Mouse (Mus musculus) ES-Bruce4 (cell line): ENCODE results near the gene Rhod. TPM values are rescaled to one million over a fixed set of nuclear protein-coding genes. Genes with fewer than 3 reads are reported as not detected.
A peak's percentile ranks its signal among the peaks of the same experiment; 100 is the strongest.
"Not testable (repeated sequence)": the region's sequence is repeated elsewhere in the genome, so short reads cannot be mapped to it uniquely, and the experiment has no call there.

ENCODE experiments used
- H3K27ac ChIP-seq: 2 replicates; pipeline ENCODE4 v1.5.1; 2012; ENCODE audit warnings: low read length, inconsistent platforms; ENCODE audit not compliant: insufficient read depth
- H3K27me3 ChIP-seq: 2 replicates; pipeline ENCODE4 v1.6.1; 2012; ENCODE audit warnings: mild to moderate bottlenecking, low read length, inconsistent platforms; ENCODE audit not compliant: control insufficient read depth, poor library complexity, insufficient read depth, severe bottlenecking
- H3K36me3 ChIP-seq: 2 replicates; pipeline ENCODE4 v1.6.1; 2012; ENCODE audit warnings: inconsistent platforms, mild to moderate bottlenecking, low read length, moderate library complexity; ENCODE audit not compliant: control insufficient read depth, poor library complexity, insufficient read depth, severe bottlenecking
- H3K4me1 ChIP-seq: one replicate; pipeline ENCODE4 v1.8.1; 2011; ENCODE audit warnings: low read length; ENCODE audit not compliant: control insufficient read depth, insufficient read depth
- H3K4me3 ChIP-seq: 2 replicates; pipeline ENCODE4 v1.5.1; 2011; ENCODE audit warnings: low read depth, mild to moderate bottlenecking, low read length
- H3K9ac ChIP-seq: 2 replicates; pipeline ENCODE4 v1.6.1; 2012; ENCODE audit warnings: low read depth, mild to moderate bottlenecking, inconsistent platforms; ENCODE audit not compliant: poor library complexity, severe bottlenecking
- H3K9me3 ChIP-seq: replicated peaks from 2 replicates; pipeline ENCODE4 v1.6.1; 2012; ENCODE audit warnings: mild to moderate bottlenecking, low read length, inconsistent platforms; ENCODE audit not compliant: control insufficient read depth, poor library complexity, insufficient read depth, severe bottlenecking
- CTCF ChIP-seq: IDR thresholded peaks from one replicate; pipeline ENCODE4 v1.8.1; 2011; ENCODE audit warnings: low read depth, low read length
- EP300 ChIP-seq: IDR thresholded peaks from 2 replicates; pipeline ENCODE4 v1.6.1; 2011; ENCODE audit warnings: low read depth, low read length; ENCODE audit not compliant: insufficient read depth
- POLR2A ChIP-seq: IDR thresholded peaks from one replicate; pipeline ENCODE4 v1.8.1; 2011; ENCODE audit warnings: low read length; ENCODE audit not compliant: insufficient read depth
- polyA plus RNA-seq: library from polyadenylated mRNA; stranded (reverse); fragments of >200 nt; gene quantifications from 2 replicates; pipeline ENCODE4 v1.2.4, GENCODE M21; 2011; ENCODE audit warnings: low read depth; ENCODE audit not compliant: missing spikeins, insufficient read depth, insufficient read length

The Rhod gene
- polyA plus RNA-seq, 1 experiment: 16.9 TPM

DNA sequence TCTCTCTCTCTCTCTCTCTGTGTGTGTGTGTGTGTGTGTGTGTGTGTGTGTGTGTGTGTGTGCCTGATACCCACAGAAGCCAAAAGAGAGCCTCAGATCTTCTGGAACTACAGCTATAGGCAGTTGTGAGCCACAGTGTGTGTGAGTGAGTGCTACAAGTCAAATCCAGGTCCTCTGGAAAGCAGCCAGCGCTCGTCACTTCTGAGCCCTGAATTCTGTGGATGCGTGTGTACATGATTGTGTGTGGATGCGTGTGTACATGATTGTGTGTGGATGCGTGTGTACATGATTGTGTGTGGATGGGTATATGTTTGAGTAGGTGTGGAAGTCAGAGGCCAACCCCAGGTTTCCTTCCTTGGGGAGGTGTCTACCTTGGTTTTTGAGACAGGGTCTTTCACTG, 34.3 kb upstream of the Rhod start:
- TF ChIP-seq CTCF (no peak), POLR2A (no peak), EP300 (no peak)
- Histone ChIP-seq H3K36me3 (no peaks in the 10 kb centered on the region), H3K27ac (no peak overlapping the region), H3K9me3 (no peaks in the 10 kb centered on the region), H3K4me1 (no peaks in the 10 kb centered on the region), H3K27me3 (0 out of 2 replicates have a peak, but pooled peaks cover 2% of the 10 kb centered on the region), H3K9ac (no peak overlapping the region), H3K4me3 (no peak overlapping the region)

DNA sequence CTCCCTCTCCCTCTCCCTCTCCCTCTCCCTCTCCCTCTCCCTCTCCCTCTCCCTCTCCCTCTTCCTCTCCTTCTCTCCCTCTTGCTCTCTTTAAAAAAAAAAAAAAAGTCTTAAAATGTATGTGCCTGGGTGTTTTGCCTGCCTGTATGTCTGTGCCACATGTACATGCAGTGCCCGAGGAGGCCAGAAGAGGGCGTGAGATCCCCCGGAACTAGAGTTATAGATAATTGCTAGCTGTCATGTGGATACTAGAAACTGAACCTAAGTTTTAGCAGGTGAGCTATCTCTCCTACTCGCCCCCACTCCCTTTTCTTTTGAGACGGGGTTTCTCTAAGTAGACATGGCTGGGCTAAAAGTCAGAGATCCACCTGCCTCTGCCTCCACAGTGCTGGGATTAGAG, 29.1 kb upstream of the Rhod start:
- Histone ChIP-seq H3K27ac (no peak overlapping the region), H3K9ac (no peak overlapping the region), H3K36me3 (no peaks in the 10 kb centered on the region), H3K9me3 (no peaks in the 10 kb centered on the region), H3K4me1 (no peaks in the 10 kb centered on the region), H3K27me3 (no peaks in the 10 kb centered on the region), H3K4me3 (no peak overlapping the region)
- TF ChIP-seq EP300 (no peak), CTCF (peak; percentile 59)

DNA sequence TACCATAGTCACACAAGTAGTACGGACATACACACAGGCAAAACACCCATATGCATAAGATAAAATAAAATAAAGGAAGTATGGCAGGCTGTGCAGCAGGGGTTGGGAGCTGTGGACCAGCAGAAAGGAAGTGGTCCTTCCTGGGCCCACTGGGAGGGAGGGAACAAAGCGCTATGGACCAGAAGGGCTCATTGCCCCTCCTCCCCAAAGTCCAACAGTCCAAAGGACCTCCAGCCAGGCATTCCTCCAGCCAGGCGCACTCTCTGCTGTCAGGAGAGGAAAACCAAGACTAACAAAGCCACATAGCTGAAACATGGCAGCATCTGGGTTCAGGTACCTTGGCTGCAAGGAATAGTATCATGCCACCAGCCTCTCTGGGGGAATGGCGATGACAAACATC, 25.4 kb upstream of the Rhod start:
- H3K4me3 ChIP-seq: no peak overlapping the region
- H3K27ac ChIP-seq: no peak overlapping the region
- no peaks in the 10 kb centered on the region for H3K4me1 ChIP-seq
- no peak overlapping the region for H3K9ac ChIP-seq
- TF ChIP-seq EP300: no peak
- TF ChIP-seq CTCF: no peak
- TF ChIP-seq POLR2A: no peak
- H3K36me3 ChIP-seq: no peaks in the 10 kb centered on the region
- H3K9me3 ChIP-seq: no peaks in the 10 kb centered on the region
- H3K27me3 ChIP-seq: no peaks in the 10 kb centered on the region

DNA sequence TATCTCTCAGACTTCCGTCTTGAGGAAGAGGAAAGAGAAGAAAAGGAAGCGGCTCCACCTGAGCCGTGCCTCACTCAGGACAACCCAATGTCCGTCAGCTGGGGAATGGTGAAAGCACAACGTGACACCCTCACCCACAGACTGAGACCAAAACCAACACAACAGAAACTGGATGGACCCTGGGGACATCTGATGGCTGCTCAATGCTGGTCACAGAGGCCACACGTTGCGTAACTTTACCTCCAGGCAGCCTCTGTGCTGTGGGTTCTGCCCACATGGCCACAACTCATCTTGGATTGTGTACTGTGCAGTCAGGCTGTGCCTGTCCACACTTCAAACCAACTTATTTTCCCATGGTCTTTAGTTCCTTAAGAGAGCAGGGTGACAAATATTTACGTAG, 22.7 kb upstream of the Rhod start:
- TF ChIP-seq CTCF (no peak), EP300 (no peak), POLR2A (no peak)
- Histone ChIP-seq H3K9me3 (no peaks in the 10 kb centered on the region), H3K4me1 (no peaks in the 10 kb centered on the region), H3K4me3 (no peak overlapping the region), H3K27me3 (no peaks in the 10 kb centered on the region), H3K27ac (no peak overlapping the region), H3K9ac (no peak overlapping the region), H3K36me3 (no peaks in the 10 kb centered on the region)

DNA sequence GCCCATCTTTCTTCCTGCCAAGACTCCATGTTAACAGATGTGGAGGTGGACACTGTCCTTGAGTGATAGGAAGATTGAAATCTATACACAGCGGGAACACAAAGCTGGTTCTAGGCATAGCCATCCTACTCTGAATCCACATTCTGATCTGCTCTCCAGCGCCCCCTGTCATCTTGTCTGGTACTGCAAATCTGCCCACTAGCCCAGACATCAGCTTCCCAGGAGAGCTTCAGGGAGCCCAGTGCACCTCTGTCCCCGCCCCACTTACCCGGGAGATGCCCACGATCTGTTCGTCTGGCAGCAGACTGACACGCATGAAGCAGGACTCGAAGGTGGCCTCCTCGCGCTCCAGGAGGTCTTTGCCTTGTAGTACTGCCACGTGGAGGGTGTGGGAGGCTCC, 17.0 kb upstream of the Rhod start:
- no peaks in the 10 kb centered on the region for H3K4me1 ChIP-seq
- peak; percentile 70 for TF ChIP-seq CTCF
- TF ChIP-seq EP300: no peak
- no peak overlapping the region for H3K27ac ChIP-seq
- no peaks in the 10 kb centered on the region for H3K36me3 ChIP-seq
- H3K27me3 ChIP-seq: no peaks in the 10 kb centered on the region
- H3K9me3 ChIP-seq: no peaks in the 10 kb centered on the region
- no peak overlapping the region for H3K4me3 ChIP-seq
- no peak overlapping the region for H3K9ac ChIP-seq

DNA sequence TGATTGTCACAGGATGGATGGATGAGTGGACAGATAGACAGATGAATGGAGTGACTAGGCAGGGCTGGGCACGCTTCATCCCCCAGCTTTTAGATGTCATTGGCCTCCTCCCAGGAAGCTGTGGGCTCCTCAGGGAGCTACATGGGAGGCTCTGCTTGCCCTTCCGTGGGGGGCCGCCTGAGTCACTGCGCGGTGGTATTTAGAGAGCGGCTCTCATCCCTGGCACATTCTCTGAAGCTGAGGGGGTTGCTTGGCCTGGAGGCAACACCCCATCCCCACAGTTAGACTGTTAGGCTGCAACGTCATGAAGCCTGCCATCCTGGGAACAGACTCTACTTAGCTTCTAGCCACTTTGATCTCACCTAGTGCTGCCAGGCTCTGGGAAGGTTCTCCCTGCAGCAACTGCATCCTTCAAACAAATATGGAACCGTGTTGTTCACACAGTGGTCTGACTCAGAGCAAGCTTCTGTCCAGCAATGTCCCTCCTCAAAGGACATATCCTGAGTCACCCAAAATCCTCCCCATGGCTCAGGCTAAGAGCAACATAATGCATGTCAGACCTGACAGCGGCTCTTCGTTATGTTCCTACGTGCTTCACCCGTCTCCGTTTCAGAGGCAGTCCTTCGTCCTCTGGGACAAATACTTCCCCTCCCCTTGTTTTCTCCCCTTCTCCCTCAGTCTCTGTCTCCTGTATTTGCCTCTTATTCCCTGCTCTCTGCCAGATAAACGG, 16.0 kb upstream of the Rhod start:
- no peak for TF ChIP-seq POLR2A
- no peak for TF ChIP-seq EP300
- no peak for TF ChIP-seq CTCF
- Histone ChIP-seq H3K4me1 (no peaks in the 10 kb centered on the region), H3K36me3 (no peaks in the 10 kb centered on the region), H3K9me3 (no peaks in the 10 kb centered on the region), H3K9ac (no peak overlapping the region), H3K27ac (no peak overlapping the region), H3K4me3 (no peak overlapping the region), H3K27me3 (no peaks in the 10 kb centered on the region)

DNA sequence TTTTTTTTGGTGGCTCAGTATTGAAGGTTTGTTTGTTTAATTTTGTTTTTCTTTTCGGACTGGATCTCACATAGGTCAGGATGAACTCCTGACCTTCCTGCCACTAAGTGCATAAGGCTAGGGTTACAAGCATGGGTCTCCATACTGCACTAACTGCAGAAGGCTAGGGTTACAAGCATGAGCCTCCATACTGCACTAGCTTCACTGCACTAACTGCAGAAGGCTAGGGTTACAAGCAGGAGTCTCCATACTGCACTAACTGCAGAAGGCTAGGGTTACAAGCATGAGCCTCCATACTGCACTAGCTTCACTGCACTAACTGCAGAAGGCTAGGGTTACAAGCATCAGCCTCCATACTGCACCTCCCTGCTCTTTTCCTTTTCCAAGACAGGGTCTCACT, 14.8 kb upstream of the Rhod start:
- not testable (repeated sequence) for H3K4me3 ChIP-seq, H3K36me3 ChIP-seq, H3K9ac ChIP-seq, H3K27ac ChIP-seq, H3K9me3 ChIP-seq, H3K27me3 ChIP-seq, H3K4me1 ChIP-seq
